Mouse (Mus musculus) spleen, postnatal 10 days (tissue): ENCODE data around the gene Ccsap.

Experiments used
- DNase-seq, 2 experiments: peaks; one replicate each; pipeline ENCODE4 v3.0.0; 2021 to 2022; ENCODE audit warnings: low spot score in 2 of 2

Gene Ccsap

GRCm38 (mm10) chr8:123880271-123880670 is 20.3 kb upstream of the Ccsap start:
- DNase-seq: no peak

- no peak for DNase-seq
These were observed 17.9 kb upstream of the Ccsap start for GRCm38 (mm10) chr8:123877865-123878264.

GRCm38 (mm10) chr8:123874324-123874723 is 14.3 kb upstream of the Ccsap start:
- no peak for DNase-seq

- no peak for DNase-seq
These were observed 13.4 kb upstream of the Ccsap start for GRCm38 (mm10) chr8:123873364-123873763.

- no peak for DNase-seq
These were observed 12.0 kb upstream of the Ccsap start for GRCm38 (mm10) chr8:123872048-123872447.

- no peak for DNase-seq
These were observed 7.0 kb upstream of the Ccsap start for GRCm38 (mm10) chr8:123866971-123867370.

GRCm38 (mm10) chr8:123865786-123866185 is 5.8 kb upstream of the Ccsap start:
- no peak for DNase-seq

- DNase-seq: no peak
These were observed 377 bp upstream of the Ccsap start for GRCm38 (mm10) chr8:123860386-123860785.

- peak; percentile 89 to 96 for DNase-seq
These were observed 915 bp downstream of the Ccsap start for GRCm38 (mm10) chr8:123858941-123859647.

GRCm38 (mm10) chr8:123858574-123858940 is 1.5 kb downstream of the Ccsap start:
- DNase-seq: peak; percentile 47 to 59

GRCm38 (mm10) chr8:123857361-123857760 is 2.6 kb downstream of the Ccsap start:
- no peak for DNase-seq

- DNase-seq: no peak
These were observed 5.1 kb downstream of the Ccsap start for GRCm38 (mm10) chr8:123854733-123855475.

- no peak for DNase-seq
These were observed 5.8 kb downstream of the Ccsap start for GRCm38 (mm10) chr8:123854252-123854651.

GRCm38 (mm10) chr8:123851590-123851989 is 8.4 kb downstream of the Ccsap start:
- no peak for DNase-seq

- no peak for DNase-seq
These were observed 10.7 kb downstream of the Ccsap start for GRCm38 (mm10) chr8:123849352-123849751.

GRCm38 (mm10) chr8:123847546-123847945 is 12.5 kb downstream of the Ccsap start:
- no peak for DNase-seq

- DNase-seq: no peak
These were observed 13.5 kb downstream of the Ccsap start for GRCm38 (mm10) chr8:123846509-123846908.

- DNase-seq: no peak
These were observed 14.0 kb downstream of the Ccsap start for GRCm38 (mm10) chr8:123845991-123846390.

GRCm38 (mm10) chr8:123845114-123845513 is 14.9 kb downstream of the Ccsap start:
- no peak for DNase-seq

GRCm38 (mm10) chr8:123844341-123844740 is 15.7 kb downstream of the Ccsap start:
- no peak for DNase-seq

- no peak for DNase-seq
These were observed 17.9 kb downstream of the Ccsap start for GRCm38 (mm10) chr8:123842086-123842485.

- DNase-seq: no peak
These were observed 19.2 kb downstream of the Ccsap start for GRCm38 (mm10) chr8:123840578-123841345.

- DNase-seq: no peak
These were observed 21.5 kb downstream of the Ccsap start for GRCm38 (mm10) chr8:123838496-123838895.
